Mouse (Mus musculus): ENCODE results near the gene Uts2r. TPM values are rescaled to one million over a fixed set of nuclear protein-coding genes. Genes with fewer than 3 reads are reported as not detected.

Uts2r gene
- total and polyA plus RNA-seq, 3 experiments, result not detected

DNA sequence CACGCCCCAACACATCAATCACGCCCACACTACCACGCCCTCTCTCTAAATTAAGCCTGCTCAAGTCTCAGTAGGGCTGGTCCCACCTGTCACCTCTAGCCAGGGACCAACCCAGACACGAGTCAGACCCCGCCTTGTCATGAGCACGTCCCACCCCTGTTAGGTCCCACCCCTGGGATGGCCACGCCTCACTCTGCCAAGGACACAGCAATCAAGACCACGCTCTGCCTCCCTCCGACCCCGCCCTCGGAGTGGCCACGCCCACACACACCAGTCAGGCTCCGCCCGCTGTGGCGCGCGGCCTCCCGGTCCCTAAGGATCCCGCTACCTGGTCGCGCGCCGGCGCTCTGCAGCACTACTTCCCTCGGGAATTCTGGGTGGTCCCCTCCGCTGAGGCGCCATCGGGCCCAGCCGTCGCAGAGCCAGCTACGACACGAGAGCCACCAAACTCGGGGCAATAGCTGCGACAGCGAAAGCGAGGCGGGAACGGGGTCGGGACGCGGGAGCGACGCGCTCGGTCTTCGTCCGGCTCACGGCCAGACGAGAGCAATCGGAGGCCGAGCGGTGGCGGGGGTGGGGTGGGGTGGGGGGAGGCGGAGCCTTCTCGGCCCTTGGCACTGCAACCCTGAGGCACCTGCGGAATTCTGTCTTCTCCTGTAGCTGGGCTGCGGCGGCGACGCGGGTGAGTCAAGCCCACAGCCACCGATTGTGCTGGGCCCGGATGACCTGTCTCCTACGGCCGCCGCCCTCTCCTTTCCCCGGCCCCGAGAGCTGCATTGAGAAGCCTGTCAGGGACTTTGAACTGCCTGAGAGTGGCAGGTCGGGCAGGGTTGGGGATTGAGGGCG lies 44.3 kb downstream of the Uts2r start, which contains the start of the genes Hexdc and Ogfod3 (continued):
- TF ChIP-seq HCFC1 (IDR thresholded peaks at IDR 0.05; ENCODE audit: low read depth, low read length), result peak; percentile 83
- no peak for TF ChIP-seq GABPA (IDR thresholded peaks at IDR 0.05; ENCODE audit: low read depth, low read length)

Other genes starting within 250 kb of the Uts2r start
- 4.4 and 5.3 TPM in 2 replicates for gene Ccdc57, start 227.4 kb upstream of the Uts2r start, total RNA-seq (2012; rRNA removed)
- gene Ccdc57, start 227.4 kb upstream of the Uts2r start, polyA plus RNA-seq (2012; ENCODE audit: insufficient read depth in 1 of 2, insufficient read length in 2 of 2, low read depth in 1 of 2, low replicate concordance in 2 of 2, missing spikeins in 1 of 2), result 1 to 10 TPM in 1 of 2 experiments, not detected in 1; 7.4 TPM
- gene Slc16a3, start 211.8 kb upstream of the Uts2r start, total RNA-seq (2012; rRNA removed), result 570 and 748 TPM in 2 replicates
- gene Slc16a3, start 211.8 kb upstream of the Uts2r start, polyA plus RNA-seq (2012; ENCODE audit: insufficient read depth in 1 of 2, insufficient read length in 2 of 2, low read depth in 1 of 2, low replicate concordance in 2 of 2, missing spikeins in 1 of 2), result 100 to 1,000 TPM in 1 of 2 experiments, 10 to 100 TPM in 1; 85.7 to 610 TPM
- gene Csnk1d, start 168.9 kb upstream of the Uts2r start, total RNA-seq (2012; rRNA removed), result 81.3 and 83.2 TPM in 2 replicates
- gene Csnk1d, start 168.9 kb upstream of the Uts2r start, polyA plus RNA-seq (2012; ENCODE audit: insufficient read depth in 1 of 2, insufficient read length in 2 of 2, low read depth in 1 of 2, low replicate concordance in 2 of 2, missing spikeins in 1 of 2), result 100 to 1,000 TPM; 121 to 329 TPM
- 0.39 and 0.58 TPM in 2 replicates for gene Cd7, start 120.9 kb upstream of the Uts2r start, total RNA-seq (2012; rRNA removed)
- gene Cd7, start 120.9 kb upstream of the Uts2r start, polyA plus RNA-seq (2012; ENCODE audit: insufficient read depth in 1 of 2, insufficient read length in 2 of 2, low read depth in 1 of 2, low replicate concordance in 2 of 2, missing spikeins in 1 of 2), result under 1 TPM in 1 of 2 experiments, not detected in 1; 0.33 TPM
- gene Sectm1b, start 96.7 kb upstream of the Uts2r start, total RNA-seq (2012; rRNA removed), result not detected in 2 replicates
- under 1 TPM in 1 of 2 experiments, not detected in 1; 0.14 TPM for gene Sectm1b, start 96.7 kb upstream of the Uts2r start, polyA plus RNA-seq (2012; ENCODE audit: insufficient read depth in 1 of 2, insufficient read length in 2 of 2, low read depth in 1 of 2, low replicate concordance in 2 of 2, missing spikeins in 1 of 2)
- 19.8 and 22.0 TPM in 2 replicates for gene Sectm1a, start 79.1 kb upstream of the Uts2r start, total RNA-seq (2012; rRNA removed)
- 10 to 100 TPM in 1 of 2 experiments, not detected in 1; 22.3 TPM for gene Sectm1a, start 79.1 kb upstream of the Uts2r start, polyA plus RNA-seq (2012; ENCODE audit: insufficient read depth in 1 of 2, insufficient read length in 2 of 2, low read depth in 1 of 2, low replicate concordance in 2 of 2, missing spikeins in 1 of 2)
- gene Tex19.2, start 41.6 kb upstream of the Uts2r start, total RNA-seq (2012; rRNA removed), result 44.7 and 45.7 TPM in 2 replicates
- gene Tex19.2, start 41.6 kb upstream of the Uts2r start, polyA plus RNA-seq (2012; ENCODE audit: insufficient read depth in 1 of 2, insufficient read length in 2 of 2, low read depth in 1 of 2, low replicate concordance in 2 of 2, missing spikeins in 1 of 2), result 10 to 100 TPM in 1 of 2 experiments, not detected in 1; 34.5 TPM
- gene Tex19.1, start 14.1 kb upstream of the Uts2r start, total RNA-seq (2012; rRNA removed), result 0.19 and 0.62 TPM in 2 replicates
- under 1 TPM in 1 of 2 experiments, not detected in 1; 0.10 TPM for gene Tex19.1, start 14.1 kb upstream of the Uts2r start, polyA plus RNA-seq (2012; ENCODE audit: insufficient read depth in 1 of 2, insufficient read length in 2 of 2, low read depth in 1 of 2, low replicate concordance in 2 of 2, missing spikeins in 1 of 2)
- 6.4 and 7.1 TPM in 2 replicates for gene Hexdc, start 44.2 kb downstream of the Uts2r start, total RNA-seq (2012; rRNA removed)
- 1 to 10 TPM in 1 of 2 experiments, not detected in 1; 9.0 TPM for gene Hexdc, start 44.2 kb downstream of the Uts2r start, polyA plus RNA-seq (2012; ENCODE audit: insufficient read depth in 1 of 2, insufficient read length in 2 of 2, low read depth in 1 of 2, low replicate concordance in 2 of 2, missing spikeins in 1 of 2)
- 10.1 and 12.7 TPM in 2 replicates for gene Ogfod3, start 44.4 kb downstream of the Uts2r start, total RNA-seq (2012; rRNA removed)
- gene Ogfod3, start 44.4 kb downstream of the Uts2r start, polyA plus RNA-seq (2012; ENCODE audit: insufficient read depth in 1 of 2, insufficient read length in 2 of 2, low read depth in 1 of 2, low replicate concordance in 2 of 2, missing spikeins in 1 of 2), result 10 to 100 TPM in 1 of 2 experiments, not detected in 1; 12.3 TPM
- gene Cybc1, start 69.1 kb downstream of the Uts2r start, total RNA-seq (2012; rRNA removed), result 42.5 and 46.1 TPM in 2 replicates
- 10 to 100 TPM in 1 of 2 experiments, not detected in 1; 43.6 TPM for gene Cybc1, start 69.1 kb downstream of the Uts2r start, polyA plus RNA-seq (2012; ENCODE audit: insufficient read depth in 1 of 2, insufficient read length in 2 of 2, low read depth in 1 of 2, low replicate concordance in 2 of 2, missing spikeins in 1 of 2)
- gene Narf, start 77.0 kb downstream of the Uts2r start, total RNA-seq (2012; rRNA removed), result 31.9 and 45.3 TPM in 2 replicates
- 10 to 100 TPM in 1 of 2 experiments, not detected in 1; 44.9 TPM for gene Narf, start 77.0 kb downstream of the Uts2r start, polyA plus RNA-seq (2012; ENCODE audit: insufficient read depth in 1 of 2, insufficient read length in 2 of 2, low read depth in 1 of 2, low replicate concordance in 2 of 2, missing spikeins in 1 of 2)
- 59.6 and 64.5 TPM in 2 replicates for gene Foxk2, start 99.7 kb downstream of the Uts2r start, total RNA-seq (2012; rRNA removed)
- gene Foxk2, start 99.7 kb downstream of the Uts2r start, polyA plus RNA-seq (2012; ENCODE audit: insufficient read depth in 1 of 2, insufficient read length in 2 of 2, low read depth in 1 of 2, low replicate concordance in 2 of 2, missing spikeins in 1 of 2), result 100 to 1,000 TPM in 1 of 2 experiments, 10 to 100 TPM in 1; 68.0 to 317 TPM
- 41.5 and 41.9 TPM in 2 replicates for gene Wdr45b, start 194.2 kb downstream of the Uts2r start, total RNA-seq (2012; rRNA removed)
- gene Wdr45b, start 194.2 kb downstream of the Uts2r start, polyA plus RNA-seq (2012; ENCODE audit: insufficient read depth in 1 of 2, insufficient read length in 2 of 2, low read depth in 1 of 2, low replicate concordance in 2 of 2, missing spikeins in 1 of 2), result 10 to 100 TPM in 1 of 2 experiments, not detected in 1; 39.3 TPM
- 0.23 and 0.39 TPM in 2 replicates for gene Rab40b, start 228.0 kb downstream of the Uts2r start, total RNA-seq (2012; rRNA removed)
- gene Rab40b, start 228.0 kb downstream of the Uts2r start, polyA plus RNA-seq (2012; ENCODE audit: insufficient read depth in 1 of 2, insufficient read length in 2 of 2, low read depth in 1 of 2, low replicate concordance in 2 of 2, missing spikeins in 1 of 2), result not detected